Mouse (Mus musculus) C2C12 (cell line): ENCODE results near the gene Amd1. TPM values are rescaled to one million over a fixed set of nuclear protein-coding genes. Genes with fewer than 3 reads are reported as not detected.

ENCODE experiments used
- H3K27me3 ChIP-seq: one replicate; pipeline ENCODE4 v1.6.1; 2011; ENCODE audit not compliant: control insufficient read depth, insufficient read depth, insufficient read length
- H3K36me3 ChIP-seq: one replicate; pipeline ENCODE4 v1.6.1; 2011; ENCODE audit not compliant: control insufficient read depth, insufficient read depth
- H3K4me3 ChIP-seq: one replicate; pipeline ENCODE4 v1.5.1; 2011; ENCODE audit warnings: mild to moderate bottlenecking, control low read depth; ENCODE audit not compliant: poor library complexity, insufficient read depth, severe bottlenecking
- H3K79me2 ChIP-seq: one replicate; pipeline ENCODE4 v1.6.1; 2011; ENCODE audit not compliant: control insufficient read depth, insufficient read depth
- H3K79me3 ChIP-seq: one replicate; pipeline ENCODE4 v1.6.1; 2011; ENCODE audit warnings: low read depth, control low read depth
- H3ac ChIP-seq: one replicate; pipeline ENCODE3; 2011; ENCODE audit warnings: low read depth; ENCODE audit not compliant: control insufficient read depth, insufficient read length
- CEBPB ChIP-seq: IDR thresholded peaks from one replicate; pipeline ENCODE4 v1.6.1; 2011; ENCODE audit warnings: low read depth, mild to moderate bottlenecking, control low read depth, moderate library complexity
- CTCF ChIP-seq: IDR thresholded peaks from one replicate; pipeline ENCODE4 v1.5.1; 2011; ENCODE audit not compliant: control insufficient read depth, insufficient read depth, insufficient read length
- FOSL1 ChIP-seq: IDR thresholded peaks from one replicate; pipeline ENCODE4 v1.8.0; 2011; ENCODE audit warnings: mild to moderate bottlenecking, low read length; ENCODE audit not compliant: poor library complexity, insufficient read depth, severe bottlenecking
- MAX ChIP-seq: IDR thresholded peaks from one replicate; pipeline ENCODE4 v1.6.1; 2011; ENCODE audit warnings: mild to moderate bottlenecking, control low read depth
- MYOD1 ChIP-seq: IDR thresholded peaks from one replicate; pipeline ENCODE4 v1.6.1; 2011; ENCODE audit warnings: low read depth; ENCODE audit not compliant: control insufficient read depth, insufficient read length
- MYOG ChIP-seq: IDR thresholded peaks from one replicate; pipeline ENCODE4 v1.6.1; 2011; ENCODE audit not compliant: control insufficient read depth, insufficient read length; ENCODE audit errors: extremely low read depth
- USF1 ChIP-seq: IDR thresholded peaks from one replicate; pipeline ENCODE4 v1.6.1; 2011; ENCODE audit warnings: low read depth, mild to moderate bottlenecking, control low read depth, moderate library complexity
- long read RNA-seq, 2 experiments: library from polyadenylated mRNA; unstranded; transcript quantifications; one replicate each; pipeline ENCODE4 v2.0.0; 2019 to 2020
- polyA plus RNA-seq: library from polyadenylated mRNA; unstranded; fragments of >200 nt; fragmentation: generic; extraction: Trizol; gene quantifications from one replicate; pipeline ENCODE4 v1.2.1, GENCODE M21; 2012; ENCODE audit warnings: missing spikeins

Gene Amd1
- polyA plus RNA-seq, result 43.8 TPM
- long read RNA-seq, experiment 1, transcript Amd1-201 (8 exons, 3,204 nt), result major isoform, 64 of 74 reads
- long read RNA-seq, experiment 1, partial matches to known transcripts, result 5 of 74 reads
- long read RNA-seq, experiment 1, other reads (novel, unspliced or antisense), result 5 of 74 reads
- long read RNA-seq, experiment 2, transcript Amd1-201 (8 exons, 3,204 nt), result major isoform, 260 of 284 reads
- long read RNA-seq, experiment 2, partial matches to known transcripts, result 6 of 284 reads
- long read RNA-seq, experiment 2, other reads (novel, unspliced or antisense), result 18 of 284 reads

DNA sequence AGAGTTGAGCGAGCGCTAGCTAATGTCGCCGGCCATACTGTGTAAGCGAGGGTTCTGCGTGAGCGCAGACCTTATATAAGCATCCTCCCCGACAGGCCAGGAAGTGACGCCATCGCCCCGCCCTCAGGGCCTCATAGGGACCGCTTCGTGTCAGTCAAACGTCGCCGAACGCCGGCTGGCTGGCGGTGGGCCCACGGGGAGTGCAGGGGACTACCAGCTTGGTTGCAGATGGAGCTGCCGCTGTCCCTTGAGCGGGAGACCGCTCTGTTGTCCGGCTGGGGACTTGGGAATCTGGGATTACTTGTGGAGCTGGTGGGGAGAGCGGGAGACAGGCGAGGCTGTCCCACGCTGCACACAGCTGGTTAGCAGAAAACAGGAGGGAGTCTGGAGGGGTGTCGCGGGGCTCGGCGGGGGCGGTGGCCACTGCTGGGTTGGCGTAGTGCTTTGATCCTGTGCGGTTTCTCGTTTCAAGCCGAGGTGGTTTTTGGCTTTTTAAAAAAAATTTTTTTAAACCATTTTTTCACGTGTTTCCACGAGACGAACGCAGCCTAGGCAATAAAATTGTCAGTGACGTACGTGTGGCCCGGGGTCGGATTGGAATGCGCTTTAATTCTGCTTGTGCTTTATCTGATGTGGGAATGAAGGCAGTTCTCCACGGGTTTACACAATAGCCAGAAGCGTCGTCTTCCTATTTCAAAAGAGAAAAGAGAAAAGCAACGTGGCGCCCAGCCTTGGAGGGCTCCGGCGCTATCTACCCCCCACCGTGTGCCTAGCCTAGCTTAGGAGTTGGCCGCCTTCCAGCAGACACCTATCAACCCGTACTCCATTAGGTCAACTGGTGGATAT, at the start of gene Amd1:
Gene Amd1 (minus strand): TSS at position 47 of the 846 bp plus-strand sequence.
- peaks cover 7% of the 10 kb centered on the region for H3K36me3 ChIP-seq
- H3K79me2 ChIP-seq, result peaks cover 44% of the 10 kb centered on the region
- peak within 1 kb of the TSS; percentile 95 for H3K4me3 ChIP-seq

DNA sequence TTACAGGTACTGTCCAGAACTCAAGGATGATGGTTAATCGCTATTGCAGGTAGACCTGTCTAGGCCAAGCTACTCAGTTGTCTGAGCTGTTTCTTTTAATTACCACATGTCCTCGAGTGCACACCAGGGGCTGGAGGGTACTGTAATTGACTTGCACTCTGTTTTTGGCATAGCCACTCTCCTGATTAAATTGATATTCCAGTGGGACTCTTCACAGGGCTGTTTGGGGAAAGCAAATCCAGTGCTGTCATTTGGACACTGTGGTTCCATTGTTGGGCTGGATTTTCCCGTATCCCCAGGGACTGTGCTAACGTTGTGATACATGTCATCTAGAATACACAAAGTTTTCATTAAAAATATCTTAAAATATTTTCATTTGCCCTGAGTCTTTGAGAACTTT, 49.2 kb upstream of the Amd1 start:
- TF ChIP-seq MAX, result no peak
- TF ChIP-seq CEBPB, result no peak
- TF ChIP-seq FOSL1, result no peak
- no peak for TF ChIP-seq MYOD1
- no peak for TF ChIP-seq CTCF
- TF ChIP-seq USF1, result no peak
- no peak for TF ChIP-seq MYOG
- H3K4me3 ChIP-seq, result no peak overlapping the region
- H3K79me3 ChIP-seq, result peaks cover 10% of the 10 kb centered on the region
- H3K79me2 ChIP-seq, result peaks cover 51% of the 10 kb centered on the region
- H3K36me3 ChIP-seq, result no peaks in the 10 kb centered on the region
- no peak overlapping the region for H3ac ChIP-seq
- H3K27me3 ChIP-seq, result no peaks in the 10 kb centered on the region

More for the DNA sequence above, at the start of gene Amd1:
- Histone ChIP-seq H3ac (peak within 1 kb of the TSS; percentile 96), H3K79me3 (peaks cover 43% of the 10 kb centered on the region), H3K27me3 (no peaks in the 10 kb centered on the region)
- TF ChIP-seq FOSL1 (no peak), MYOD1 (no peak), USF1 (no peak), CTCF (no peak), CEBPB (no peak), MAX (no peak), MYOG (no peak)

DNA sequence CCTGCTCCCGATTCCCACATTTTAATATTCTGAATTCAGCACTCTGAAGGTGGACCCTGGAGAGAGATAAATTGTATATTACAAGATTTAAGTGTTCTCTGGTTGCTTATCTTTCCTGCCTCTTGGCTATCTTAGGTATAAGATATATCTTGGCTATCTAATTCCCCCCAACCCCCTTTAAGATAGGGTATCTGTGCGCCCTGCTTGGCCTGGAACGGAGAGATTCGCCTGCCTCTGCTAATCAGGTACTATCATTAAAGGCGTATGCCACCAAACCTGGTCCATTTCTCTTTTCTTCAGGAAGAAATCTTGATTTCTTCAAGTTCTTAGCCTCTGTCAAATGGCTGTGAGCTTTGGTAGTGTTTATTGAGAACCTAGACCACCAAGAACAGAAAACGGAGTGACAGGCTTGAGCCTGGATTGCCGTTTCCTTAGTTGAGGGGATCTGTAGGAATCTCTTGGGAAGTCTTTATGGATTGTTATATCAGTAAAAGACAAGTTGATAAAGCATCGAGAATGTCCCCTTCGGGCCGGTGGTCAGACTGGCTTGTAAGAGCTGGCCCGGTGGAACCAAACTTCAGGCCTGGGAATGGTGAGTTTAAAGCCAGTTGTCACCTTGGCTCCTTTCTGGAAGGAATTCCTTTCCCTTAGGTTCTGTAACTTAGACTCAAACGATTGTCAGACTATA, 48.4 kb upstream of the Amd1 start:
- H3K79me2 ChIP-seq, result peaks cover 50% of the 10 kb centered on the region
- H3K4me3 ChIP-seq, result peak overlapping the region; percentile 92
- TF ChIP-seq MYOG, result no peak
- no peak for TF ChIP-seq FOSL1
- TF ChIP-seq CEBPB, result no peak
- TF ChIP-seq MAX, result no peak
- TF ChIP-seq USF1, result no peak
- TF ChIP-seq CTCF, result no peak
- TF ChIP-seq MYOD1, result no peak
- H3ac ChIP-seq, result peak overlapping the region; percentile 91
- peaks cover 8% of the 10 kb centered on the region for H3K79me3 ChIP-seq
- no peaks in the 10 kb centered on the region for H3K27me3 ChIP-seq
- H3K36me3 ChIP-seq, result no peaks in the 10 kb centered on the region

DNA sequence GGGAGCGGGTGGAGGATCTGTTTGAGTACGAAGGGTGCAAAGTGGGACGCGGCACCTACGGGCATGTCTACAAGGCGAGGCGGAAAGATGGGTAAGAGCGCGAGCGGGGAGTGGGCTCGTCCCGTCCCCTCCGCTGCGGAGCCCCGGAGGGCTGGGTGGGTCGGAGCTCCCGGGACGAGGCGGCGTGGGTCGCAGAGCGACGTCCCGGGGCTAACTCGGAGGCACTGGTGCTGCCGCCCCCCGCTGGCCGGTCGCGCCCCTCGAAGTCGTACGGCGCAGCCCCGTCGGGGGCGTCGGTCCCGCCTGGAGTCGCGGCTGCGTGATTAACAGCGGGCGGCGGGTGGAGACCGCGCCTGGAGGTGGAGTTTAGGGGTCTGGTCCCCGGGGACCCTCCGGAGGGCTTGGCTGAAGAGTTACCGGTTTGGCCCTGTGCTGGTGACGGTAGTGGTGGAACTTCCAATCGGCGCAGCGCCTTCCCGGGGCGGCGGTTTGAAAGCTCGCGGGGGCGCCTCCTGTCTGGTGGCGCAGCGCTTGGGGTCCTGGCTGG, 47.7 kb upstream of the Amd1 start:
- H3K79me3 ChIP-seq, result peaks cover 8% of the 10 kb centered on the region
- H3K36me3 ChIP-seq, result no peaks in the 10 kb centered on the region
- H3K4me3 ChIP-seq, result peak overlapping the region; percentile 92
- peaks cover 44% of the 10 kb centered on the region for H3K79me2 ChIP-seq
- H3ac ChIP-seq, result peak overlapping the region; percentile 91
- no peaks in the 10 kb centered on the region for H3K27me3 ChIP-seq
- TF ChIP-seq MAX (no peak), MYOD1 (no peak), CTCF (peak; percentile 57)

DNA sequence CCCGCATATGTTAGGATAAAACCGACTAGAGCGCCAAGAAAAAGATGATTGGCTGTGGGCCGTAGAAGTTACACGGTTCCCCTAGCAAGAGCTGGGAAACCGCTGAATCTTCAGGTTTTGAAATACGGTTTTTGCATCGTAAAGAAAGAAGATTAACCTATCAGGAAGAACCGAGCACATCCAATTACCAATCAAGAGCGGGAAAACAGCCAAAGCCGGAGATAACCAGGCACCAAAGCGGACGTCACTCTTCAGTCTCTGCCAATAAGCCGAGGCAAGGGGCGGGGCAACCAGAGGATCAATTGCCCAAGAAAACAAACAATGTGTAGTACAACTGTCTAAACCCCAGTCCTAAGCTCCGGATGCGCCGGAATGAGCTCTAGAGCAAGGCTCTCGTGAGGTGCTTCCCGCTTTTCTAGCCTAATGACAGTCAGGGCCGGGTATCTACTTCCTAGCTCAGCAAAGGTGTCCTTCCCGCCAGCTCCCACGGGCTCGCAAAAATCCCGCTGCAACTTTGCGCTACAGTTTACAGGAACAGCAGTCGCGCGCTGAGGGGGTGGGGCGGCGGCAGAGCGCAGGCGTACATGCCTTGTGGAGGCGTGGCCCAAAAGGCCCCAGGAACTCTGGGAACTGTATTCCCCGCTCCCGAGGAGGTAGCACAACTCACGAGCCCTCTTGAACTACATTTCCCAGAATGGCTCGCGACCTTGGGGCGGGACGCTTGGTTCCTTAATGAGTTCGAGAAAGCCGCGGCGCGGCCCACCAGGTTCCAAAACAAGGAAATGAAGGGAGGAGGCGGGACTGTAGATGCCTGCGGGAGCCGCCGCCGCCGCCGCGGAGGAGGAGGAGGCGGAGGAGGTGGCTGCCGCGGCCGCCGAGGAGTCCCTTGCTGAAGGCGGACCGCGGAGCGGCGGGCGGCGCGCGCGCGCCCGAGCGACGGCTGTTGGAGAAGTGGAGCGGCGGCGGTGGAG, 46.9 kb upstream of the Amd1 start:
- Histone ChIP-seq H3K36me3 (no peaks in the 10 kb centered on the region), H3K79me2 (peaks cover 35% of the 10 kb centered on the region), H3ac (peak overlapping the region; percentile 91), H3K27me3 (no peaks in the 10 kb centered on the region), H3K79me3 (peaks cover 4% of the 10 kb centered on the region), H3K4me3 (peak overlapping the region; percentile 92)
- no peak for TF ChIP-seq FOSL1
- no peak for TF ChIP-seq USF1
- TF ChIP-seq MYOG, result no peak
- TF ChIP-seq CTCF, result no peak
- TF ChIP-seq CEBPB, result no peak
- TF ChIP-seq MAX, result no peak
